Mouse (Mus musculus) erythroblast, embryonic 14.5 days (primary cell): Measurements from ENCODE around the gene Ccn2.

ENCODE experiments used
- GATA1 ChIP-seq: IDR thresholded peaks from 2 replicates; pipeline ENCODE4 v1.6.1; 2012; ENCODE audit warnings: low read length, inconsistent platforms, mixed read lengths
- TAL1 ChIP-seq: IDR thresholded peaks from 3 replicates; pipeline ENCODE4 v1.6.1; 2012; ENCODE audit warnings: low read length, inconsistent platforms, mixed read lengths

DNA sequence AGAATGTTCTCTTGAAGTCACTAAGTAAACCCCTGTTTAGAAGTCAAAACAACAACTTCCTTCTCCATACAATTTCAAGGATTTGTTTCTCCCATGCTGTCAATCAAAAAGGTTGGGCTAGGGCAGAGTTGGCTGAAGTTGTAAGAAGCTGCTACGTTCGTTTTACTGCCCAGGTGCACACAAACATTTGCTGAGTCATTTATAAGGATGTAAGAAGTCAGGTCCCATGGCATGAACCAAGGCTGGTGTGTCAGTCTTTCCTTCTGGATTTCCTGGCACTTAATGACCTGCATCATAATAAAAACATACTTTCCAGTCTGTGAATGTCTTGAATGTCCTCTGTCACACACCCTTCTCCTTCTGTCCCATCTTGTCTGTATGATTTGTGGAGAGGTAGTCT is 2.9 kb upstream of the Ccn2 start:
- TF ChIP-seq GATA1: no peak
- no peak for TF ChIP-seq TAL1
